Mouse (Mus musculus) MEL (cell line): Measurements from ENCODE around the gene Pxylp1. TPM values are rescaled to one million over a fixed set of nuclear protein-coding genes. Genes with fewer than 3 reads are reported as not detected.

ENCODE experiments used
- DNase-seq: peaks from one replicate; pipeline ENCODE4 v3.0.0; 2011; ENCODE audit warnings: low read depth, low spot score
- H3K27ac ChIP-seq: 2 replicates; pipeline ENCODE4 v1.5.1; 2012; ENCODE audit warnings: low read depth, mild to moderate bottlenecking, control low read depth, low read length, moderate library complexity; ENCODE audit not compliant: control insufficient read depth
- H3K27me3 ChIP-seq, 2 experiments: fragments of 150-350 bp in 1 of 2; sonication (generic) in 1 of 2; 2 replicates each; pipeline ENCODE4 v1.6.1; 2012; ENCODE audit warnings: low read length in 2 of 2, mild to moderate bottlenecking in 2 of 2, improper control_type of control experiment in 1 of 2, moderate library complexity in 1 of 2; ENCODE audit not compliant: insufficient read depth in 2 of 2, control insufficient read depth in 1 of 2
- H3K36me3 ChIP-seq, 2 experiments: 2 replicates each; pipeline ENCODE4 v1.6.1; 2012 to 2014; ENCODE audit warnings: low read length in 2 of 2, improper control_type of control experiment in 1 of 2, inconsistent platforms in 1 of 2, mild to moderate bottlenecking in 1 of 2; ENCODE audit not compliant: insufficient read depth in 2 of 2, control insufficient read depth in 1 of 2
- H3K4me1 ChIP-seq, 2 experiments: fragments of 150-350 bp in 1 of 2; sonication (generic) in 1 of 2; 2 replicates each; pipeline ENCODE4 v1.6.1; 2012; ENCODE audit warnings: low read length in 2 of 2, improper control_type of control experiment in 1 of 2, mild to moderate bottlenecking in 1 of 2; ENCODE audit not compliant: insufficient read depth in 2 of 2, control insufficient read depth in 1 of 2
- H3K4me3 ChIP-seq, 2 experiments: fragments of 150-350 bp in 1 of 2; sonication (generic) in 1 of 2; 2 replicates each; pipeline ENCODE4 v1.5.1; 2012; ENCODE audit warnings: low read depth in 2 of 2, low read length in 2 of 2, mild to moderate bottlenecking in 2 of 2, moderate library complexity in 2 of 2, control low read depth in 1 of 2, improper control_type of control experiment in 1 of 2; ENCODE audit not compliant: control insufficient read depth in 1 of 2, insufficient read depth in 1 of 2
- H3K79me2 ChIP-seq: 2 replicates; pipeline ENCODE4 v1.6.1; 2012; ENCODE audit warnings: mild to moderate bottlenecking, low read length, moderate library complexity; ENCODE audit not compliant: control insufficient read depth, poor library complexity, insufficient read depth
- H3K9ac ChIP-seq: 2 replicates; pipeline ENCODE4 v1.6.1; 2012; ENCODE audit warnings: low read depth, mild to moderate bottlenecking, control low read depth, low read length, moderate library complexity; ENCODE audit not compliant: control insufficient read depth, poor library complexity, severe bottlenecking
- H3K9me3 ChIP-seq: fragments of 150-350 bp; sonication (generic); replicated peaks from 2 replicates; pipeline ENCODE4 v1.6.1; 2012; ENCODE audit warnings: mild to moderate bottlenecking, low read length, improper control_type of control experiment, moderate library complexity; ENCODE audit not compliant: insufficient read depth
- CHD2 ChIP-seq: IDR thresholded peaks from 2 replicates; pipeline ENCODE4 v1.6.1; 2011; ENCODE audit warnings: low read length, improper control_type of control experiment
- CTCF ChIP-seq, 3 experiments: IDR thresholded peaks in 2 of 3; conservative IDR thresholded peaks in 1 of 3; 2 replicates each; pipeline ENCODE4 v1.5.1; 2011 to 2012; ENCODE audit warnings: low read length in 3 of 3, low read depth in 2 of 3, mild to moderate bottlenecking in 2 of 3, improper control_type of control experiment in 1 of 3, inconsistent platforms in 1 of 3, mixed read lengths in 1 of 3, moderate library complexity in 1 of 3; ENCODE audit not compliant: control insufficient read depth in 1 of 3, insufficient read depth in 1 of 3, poor library complexity in 1 of 3, severe bottlenecking in 1 of 3
- ELF1 ChIP-seq: IDR thresholded peaks from 2 replicates; pipeline ENCODE4 v1.6.1; 2014; ENCODE audit warnings: low read depth, mild to moderate bottlenecking, inconsistent platforms, low read length, improper control_type of control experiment, moderate library complexity
- EP300 ChIP-seq, 2 experiments: IDR thresholded peaks; 2 replicates each; pipeline ENCODE4 v1.6.1; 2011; ENCODE audit warnings: improper control_type of control experiment in 2 of 2, low read length in 2 of 2, low read depth in 1 of 2, mild to moderate bottlenecking in 1 of 2
- JUND ChIP-seq: IDR thresholded peaks from 2 replicates; pipeline ENCODE4 v1.6.1; 2011; ENCODE audit warnings: low read depth, mild to moderate bottlenecking, improper control_type of control experiment, low read length
- KAT2A ChIP-seq: conservative IDR thresholded peaks from 2 replicates; pipeline ENCODE4 v1.6.1; 2012; ENCODE audit warnings: low read depth, low read length, improper control_type of control experiment, inconsistent platforms
- MYB ChIP-seq: IDR thresholded peaks from 2 replicates; pipeline ENCODE4 v1.6.1; 2011; ENCODE audit warnings: mild to moderate bottlenecking, low read depth, low read length, improper control_type of control experiment
- NELFE ChIP-seq: IDR thresholded peaks from 2 replicates; pipeline ENCODE4 v1.6.1; 2011; ENCODE audit warnings: low read depth, low read length, improper control_type of control experiment
- POLR2AphosphoS5 ChIP-seq: IDR thresholded peaks from 2 replicates; pipeline ENCODE4 v1.6.1; 2012; ENCODE audit warnings: low read depth, borderline replicate concordance, mild to moderate bottlenecking, inconsistent platforms, low read length, moderate library complexity, mixed read lengths
- RAD21 ChIP-seq: IDR thresholded peaks from 2 replicates; pipeline ENCODE4 v1.6.1; 2011; ENCODE audit warnings: mild to moderate bottlenecking, low read depth, low read length, improper control_type of control experiment
- RCOR1 ChIP-seq: IDR thresholded peaks from 2 replicates; pipeline ENCODE4 v1.6.1; 2012; ENCODE audit warnings: low read depth, mild to moderate bottlenecking, inconsistent platforms, low read length, improper control_type of control experiment
- SMC3 ChIP-seq: IDR thresholded peaks from 2 replicates; pipeline ENCODE4 v1.6.1; 2011; ENCODE audit warnings: low read depth, low read length, improper control_type of control experiment
- TCF12 ChIP-seq: IDR thresholded peaks from 2 replicates; pipeline ENCODE4 v1.6.1; 2014; ENCODE audit warnings: low read depth, mild to moderate bottlenecking, inconsistent platforms, low read length, improper control_type of control experiment, moderate library complexity
- ZKSCAN1 ChIP-seq: IDR thresholded peaks from 2 replicates; pipeline ENCODE4 v1.6.1; 2012; ENCODE audit warnings: low read depth, mild to moderate bottlenecking, inconsistent platforms, low read length, improper control_type of control experiment, moderate library complexity
- ZNF384 ChIP-seq: IDR thresholded peaks from 2 replicates; pipeline ENCODE4 v1.6.1; 2012; ENCODE audit warnings: low read depth, mild to moderate bottlenecking, inconsistent platforms, low read length, improper control_type of control experiment
- polyA plus RNA-seq, 2 experiments: library from polyadenylated mRNA; stranded (reverse) in 1 of 2; unstranded in 1 of 2; fragments of >175 nt in 1 of 2; fragments of >200 nt in 1 of 2; gene quantifications; 2 replicates each; pipeline versions ENCODE4 v1.2.1 to v1.2.4; 2012; ENCODE audit warnings: low replicate concordance in 2 of 2, low read depth in 1 of 2; ENCODE audit not compliant: insufficient read length in 2 of 2, insufficient read depth in 1 of 2, missing spikeins in 1 of 2
- total RNA-seq: library from RNA; depleted of rRNA; stranded (reverse); fragments of 300-350 nt; gene quantifications from 2 replicates; pipeline ENCODE4 v1.2.3, GENCODE M21; 2012

Gene Pxylp1
- total and polyA plus RNA-seq, 3 experiments = 5.7 to 9.9 TPM; not detected in 1

- TF ChIP-seq ZKSCAN1 = no peak
- no peak for TF ChIP-seq ZNF384
- no peak for TF ChIP-seq RCOR1
- no peak for TF ChIP-seq KAT2A
- no peak for TF ChIP-seq EP300 (IDR thresholded peaks at IDR 0.05; ENCODE audit: low read depth in 1 of 2, low read length in 2 of 2)
- TF ChIP-seq CTCF (IDR thresholded peaks at IDR 0.05 in 2 of 3, conservative IDR thresholded peaks at IDR 0.05 in 1 of 3; ENCODE audit: control insufficient read depth in 1 of 3, insufficient read depth in 1 of 3, low read depth in 2 of 3, low read length in 3 of 3, poor library complexity in 1 of 3, severe bottlenecking in 1 of 3) = peak; percentile 19 to 46 (median 40); a peak in 4 of 6 replicates
- peak; percentile 11; the same call in 1 of the 2 replicates for TF ChIP-seq RAD21
- TF ChIP-seq JUND = no peak
- TF ChIP-seq MYB = no peak
- no peak for TF ChIP-seq NELFE
- no peak for TF ChIP-seq CHD2
- TF ChIP-seq SMC3 = peak; percentile 33
- TF ChIP-seq TCF12 = no peak
- no peak for TF ChIP-seq POLR2AphosphoS5
- TF ChIP-seq, all 39 proteins: peak for 3
- Histone ChIP-seq H3K27me3 (no peaks in the 10 kb centered on the region), H3K4me3 (no peak overlapping the region), H3K36me3 (no peaks in the 10 kb centered on the region), H3K27ac (no peak overlapping the region), H3K79me2 (no peaks in the 10 kb centered on the region), H3K9me3 (no peaks in the 10 kb centered on the region), H3K4me1 (no peaks in the 10 kb centered on the region), H3K9ac (no peak overlapping the region)
- DNase-seq = peak; percentile 20
Measured at GRCm38 (mm10) chr9:96838864-96839263, 53.6 kb downstream of the Pxylp1 start.

GRCm38 (mm10) chr9:96837781-96838420 lies 54.6 kb downstream of the Pxylp1 start:
- H3K27ac ChIP-seq = no peak overlapping the region
- no peaks in the 10 kb centered on the region for H3K79me2 ChIP-seq
- H3K9ac ChIP-seq = no peak overlapping the region
- H3K4me3 ChIP-seq = no peak overlapping the region
- no peak for DNase-seq
- H3K4me1 ChIP-seq = no peaks in the 10 kb centered on the region
- no peaks in the 10 kb centered on the region for H3K27me3 ChIP-seq
- TF ChIP-seq ZNF384 = no peak
- no peak for TF ChIP-seq KAT2A
- TF ChIP-seq ELF1 = no peak
- H3K36me3 ChIP-seq = no peaks in the 10 kb centered on the region
- no peaks in the 10 kb centered on the region for H3K9me3 ChIP-seq
